ENCODE assay signal across 9 mouse cellular contexts in genomic region chr7:16695025-16695424, GRCm38 (mm10). TPM values are rescaled to one million over a fixed set of nuclear protein-coding genes. Genes with fewer than 3 reads are reported as not detected.
A peak's percentile ranks its signal among the peaks of the same experiment; 100 is the strongest.
DNase-seq lines count a peak whose midpoint lies in the region; ATAC-seq and TF ChIP-seq lines count a peak whose summit lies in the region.
"Had no signal": no experiment of that assay in that cellular context is flagged by ENCODE, and none has a peak within 500 bp of the region (broad histone marks: within the 10 kb centered on the region; RNA-seq: fewer than 3 reads in every experiment).

No protein-coding gene starts in this region.

- H3K27me3 ChIP-seq in forebrain, postnatal 0 days (ENCODE audit: insufficient read depth, low read length): no peaks in the 10 kb centered on the region
- H3K27me3 ChIP-seq in forebrain, embryonic 14.5 days (replicated peaks; ENCODE audit: control insufficient read depth, insufficient read depth, low read length): no peaks in the 10 kb centered on the region
- no peaks in the 10 kb centered on the region for H3K27me3 ChIP-seq in midbrain, embryonic 14.5 days (ENCODE audit: control insufficient read depth, insufficient read depth, low read length)
- H3K27me3 ChIP-seq in midbrain, embryonic 10.5 days (ENCODE audit: low read depth, poor library complexity, severe bottlenecking): no peaks in the 10 kb centered on the region
- no peaks in the 10 kb centered on the region for H3K27me3 ChIP-seq in forebrain, embryonic 12.5 days

- H3K36me3 ChIP-seq in forebrain, postnatal 0 days (ENCODE audit: insufficient read depth): no peaks in the 10 kb centered on the region
- H3K36me3 ChIP-seq in forebrain, embryonic 14.5 days (ENCODE audit: control insufficient read depth, insufficient read depth, low read length): no peaks in the 10 kb centered on the region
- H3K36me3 ChIP-seq in midbrain, embryonic 14.5 days (ENCODE audit: control insufficient read depth, insufficient read depth, low read length): no peaks in the 10 kb centered on the region
- no peaks in the 10 kb centered on the region for H3K36me3 ChIP-seq in midbrain, embryonic 10.5 days
- no peaks in the 10 kb centered on the region for H3K36me3 ChIP-seq in forebrain, embryonic 12.5 days (replicated peaks)

- no peak overlapping the region for H3K27ac ChIP-seq in forebrain, postnatal 0 days (ENCODE audit: low read depth, low read length)
- no peak overlapping the region for H3K27ac ChIP-seq in forebrain, embryonic 14.5 days (ENCODE audit: low read depth, low read length)
- no peak overlapping the region for H3K27ac ChIP-seq in midbrain, embryonic 14.5 days (replicated peaks; ENCODE audit: low read depth, low read length)
- no peak overlapping the region for H3K27ac ChIP-seq in midbrain, embryonic 10.5 days (replicated peaks)
- H3K27ac ChIP-seq in forebrain, embryonic 12.5 days: no peak overlapping the region

- H3K4me3 ChIP-seq in forebrain, postnatal 0 days (ENCODE audit: low read depth, low read length): no peak overlapping the region
- no peak overlapping the region for H3K4me3 ChIP-seq in forebrain, embryonic 14.5 days (ENCODE audit: low read depth, low read length)
- H3K4me3 ChIP-seq in midbrain, embryonic 14.5 days (replicated peaks; ENCODE audit: low read depth, low read length): no peak overlapping the region
- H3K4me3 ChIP-seq in midbrain, embryonic 10.5 days: no peak overlapping the region
- H3K4me3 ChIP-seq in forebrain, embryonic 12.5 days (replicated peaks): no peak overlapping the region

- no peak for ATAC-seq in forebrain, postnatal 0 days
- no peak for ATAC-seq in forebrain, embryonic 14.5 days
- ATAC-seq in midbrain, embryonic 14.5 days (ENCODE audit: low FRiP score, low TSS enrichment): no peak
- no peak for ATAC-seq in forebrain, embryonic 12.5 days (ENCODE audit: low FRiP score)

- WGBS in forebrain, postnatal 0 days: 38% methylated on average over 3 of the region's 3 CpGs
- 41% methylated on average over 3 of the region's 3 CpGs for WGBS in forebrain, embryonic 14.5 days
- WGBS in midbrain, embryonic 14.5 days: 39% methylated on average over 3 of the region's 3 CpGs
- 42% methylated on average over 3 of the region's 3 CpGs for WGBS in midbrain, embryonic 10.5 days
- WGBS in forebrain, embryonic 12.5 days: 40% methylated on average over 3 of the region's 3 CpGs

- no peaks in the 10 kb centered on the region for H3K9me3 ChIP-seq in forebrain, postnatal 0 days (ENCODE audit: low read length)
- H3K9me3 ChIP-seq in forebrain, embryonic 14.5 days (replicated peaks; ENCODE audit: control insufficient read depth, low read length): no peaks in the 10 kb centered on the region
- 0 out of 2 replicates have a peak, but pooled peaks cover 2% of the 10 kb centered on the region for H3K9me3 ChIP-seq in midbrain, embryonic 14.5 days (ENCODE audit: control insufficient read depth, low read length)
- H3K9me3 ChIP-seq in midbrain, embryonic 10.5 days (replicated peaks): no peaks in the 10 kb centered on the region
- H3K9me3 ChIP-seq in forebrain, embryonic 12.5 days: no peaks in the 10 kb centered on the region

- no peak overlapping the region for H3K9ac ChIP-seq in forebrain, postnatal 0 days
- H3K9ac ChIP-seq in forebrain, embryonic 14.5 days (ENCODE audit: low read length): no peak overlapping the region
- H3K9ac ChIP-seq in midbrain, embryonic 14.5 days (replicated peaks; ENCODE audit: low read length): no peak overlapping the region
- no peak overlapping the region for H3K9ac ChIP-seq in forebrain, embryonic 12.5 days

- DNase-seq in forebrain, postnatal 0 days: peak; percentile 9
- no peak for DNase-seq in forebrain, embryonic 14.5 days (ENCODE audit: low spot score)
- peak; percentile 50 for DNase-seq in midbrain, embryonic 14.5 days
- DNase-seq in midbrain, embryonic 10.5 days (ENCODE audit: low spot score): no peak
- DNase-seq in ZHBTc4 (ENCODE audit: low read depth, low spot score): peak; percentile 51
- DNase-seq in kidney, adult 9 months: peak; percentile 58
- DNase-seq in thymus, postnatal 10 days (ENCODE audit: low spot score in 2 of 2): peak; percentile 55 to 75

- H3K4me2 ChIP-seq in forebrain, postnatal 0 days (ENCODE audit: low read depth): no peak overlapping the region
- no peak overlapping the region for H3K4me2 ChIP-seq in forebrain, embryonic 14.5 days (ENCODE audit: low read length)
- no peak overlapping the region for H3K4me2 ChIP-seq in midbrain, embryonic 14.5 days (ENCODE audit: low read length)
- H3K4me2 ChIP-seq in forebrain, embryonic 12.5 days: no peak overlapping the region

- no peaks in the 10 kb centered on the region for H3K4me1 ChIP-seq in forebrain, postnatal 0 days (ENCODE audit: insufficient read depth)
- no peaks in the 10 kb centered on the region for H3K4me1 ChIP-seq in forebrain, embryonic 14.5 days (ENCODE audit: control insufficient read depth, insufficient read depth, low read length)
- H3K4me1 ChIP-seq in midbrain, embryonic 14.5 days (ENCODE audit: control insufficient read depth, insufficient read depth, low read length): no peaks in the 10 kb centered on the region
- H3K4me1 ChIP-seq in midbrain, embryonic 10.5 days: no peaks in the 10 kb centered on the region
- no peaks in the 10 kb centered on the region for H3K4me1 ChIP-seq in forebrain, embryonic 12.5 days

- TF ChIP-seq CTCF in forebrain, postnatal 0 days (IDR thresholded peaks at IDR 0.05; ENCODE audit: low read depth): peak; percentile 51

RNA-seq across cellular contexts. Expression of gene Ceacam15, which starts 19.5 kb away (rescaled TPM):
- total RNA-seq in forebrain, postnatal 0 days (2014; rRNA removed): not detected in 2 replicates
- not detected in 2 replicates for polyA plus RNA-seq in forebrain, postnatal 0 days (2015; fragmentation: Nextera tagmentation; extraction: Ambion mirVana)
- not detected in 2 replicates for polyA plus RNA-seq in forebrain, embryonic 14.5 days (2014; fragmentation: Nextera tagmentation; extraction: Ambion mirVana)
- polyA plus RNA-seq in midbrain, embryonic 14.5 days (2014; fragmentation: Nextera tagmentation; extraction: Ambion mirVana): not detected in 2 replicates
- polyA plus RNA-seq in midbrain, embryonic 10.5 days (2016; fragmentation: Nextera tagmentation; extraction: Ambion mirVana): 0.10 TPM in 1 of 2 replicates, not detected in the other
- not detected in 2 replicates for polyA plus RNA-seq in forebrain, embryonic 12.5 days (2016; fragmentation: Nextera tagmentation; extraction: Ambion mirVana)
- polyA plus RNA-seq: limb, embryonic 14.5 days had no signal

RNA-seq across cellular contexts. Expression of gene Ceacam9, which starts 26.7 kb away (rescaled TPM):
- total RNA-seq in forebrain, postnatal 0 days (2014; rRNA removed): not detected in 2 replicates
- 0.13 and 0.18 TPM in 2 replicates for polyA plus RNA-seq in forebrain, postnatal 0 days (2015; fragmentation: Nextera tagmentation; extraction: Ambion mirVana)
- polyA plus RNA-seq in forebrain, embryonic 14.5 days (2014; fragmentation: Nextera tagmentation; extraction: Ambion mirVana): not detected in 2 replicates
- polyA plus RNA-seq in midbrain, embryonic 14.5 days (2014; fragmentation: Nextera tagmentation; extraction: Ambion mirVana): 0.20 TPM in 1 of 2 replicates, not detected in the other
- not detected in 2 replicates for polyA plus RNA-seq in midbrain, embryonic 10.5 days (2016; fragmentation: Nextera tagmentation; extraction: Ambion mirVana)
- polyA plus RNA-seq in forebrain, embryonic 12.5 days (2016; fragmentation: Nextera tagmentation; extraction: Ambion mirVana): not detected in 2 replicates

RNA-seq across cellular contexts. Expression of gene Ap2s1, which starts 43.2 kb away (rescaled TPM):
- total RNA-seq in forebrain, postnatal 0 days (2014; rRNA removed): 519 and 565 TPM in 2 replicates
- 566 and 578 TPM in 2 replicates for polyA plus RNA-seq in forebrain, postnatal 0 days (2015; fragmentation: Nextera tagmentation; extraction: Ambion mirVana)
- 453 and 484 TPM in 2 replicates for polyA plus RNA-seq in forebrain, embryonic 14.5 days (2014; fragmentation: Nextera tagmentation; extraction: Ambion mirVana)
- 431 and 530 TPM in 2 replicates for polyA plus RNA-seq in midbrain, embryonic 14.5 days (2014; fragmentation: Nextera tagmentation; extraction: Ambion mirVana)
- 278 and 281 TPM in 2 replicates for polyA plus RNA-seq in midbrain, embryonic 10.5 days (2016; fragmentation: Nextera tagmentation; extraction: Ambion mirVana)
- 254 and 263 TPM in 2 replicates for polyA plus RNA-seq in forebrain, embryonic 12.5 days (2016; fragmentation: Nextera tagmentation; extraction: Ambion mirVana)

Comparison
In these comparisons a context has a peak if more than half of its experiments do, and no peak if none do; other contexts are left out.
1. DNase-seq: peak in forebrain, postnatal 0 days (single experiment), midbrain, embryonic 14.5 days (single experiment), ZHBTc4 (single experiment), kidney, adult 9 months (single experiment) and thymus, postnatal 10 days (2 of 2); none in forebrain, embryonic 14.5 days (single experiment) and midbrain, embryonic 10.5 days (single experiment).